Comparison of ENCODE assay signal across 11 mouse cellular contexts in genomic region chr8:74921882-74922518, GRCm38 (mm10). TPM values are rescaled to one million over a fixed set of nuclear protein-coding genes. Genes with fewer than 3 reads are reported as not detected.
DNase-seq lines count a peak whose midpoint lies in the region; ATAC-seq and TF ChIP-seq lines count a peak whose summit lies in the region.
"Had no signal": no experiment of that assay in that cellular context is flagged by ENCODE, and none has a peak within 500 bp of the region (broad histone marks: within the 10 kb centered on the region; RNA-seq: fewer than 3 reads in every experiment).

No protein-coding gene starts in this region.

- ATAC-seq in forebrain, embryonic 13.5 days, result peak; percentile 33; the same call in 1 of the 2 replicates
- no peak for ATAC-seq in forebrain, embryonic 12.5 days (ENCODE audit: low FRiP score)
- ATAC-seq in neural tube, embryonic 14.5 days (ENCODE audit: low read depth), result peak; percentile 74
- ATAC-seq in stomach, embryonic 16.5 days (ENCODE audit: insufficient read depth, low FRiP score), result peak; percentile 23; the same call in 1 of the 2 replicates
- no peak for ATAC-seq in liver, embryonic 12.5 days
- ATAC-seq in heart, embryonic 12.5 days (ENCODE audit: insufficient number of reproducible peaks, low FRiP score), result no peak

- WGBS in forebrain, embryonic 13.5 days, result 86% methylated on average over 4 of the region's 4 CpGs
- WGBS in forebrain, embryonic 12.5 days, result 86% methylated on average over 4 of the region's 4 CpGs
- 74% methylated on average over 4 of the region's 4 CpGs for WGBS in neural tube, embryonic 14.5 days
- 63% methylated on average over 4 of the region's 4 CpGs for WGBS in stomach, embryonic 16.5 days
- WGBS in liver, embryonic 12.5 days (ENCODE audit: insufficient replicate concordance), result 55% methylated on average over 4 of the region's 4 CpGs
- WGBS in heart, embryonic 12.5 days, result 73% methylated on average over 4 of the region's 4 CpGs

- no peaks in the 10 kb centered on the region for H3K4me1 ChIP-seq in forebrain, embryonic 13.5 days
- no peaks in the 10 kb centered on the region for H3K4me1 ChIP-seq in forebrain, embryonic 12.5 days
- no peaks in the 10 kb centered on the region for H3K4me1 ChIP-seq in neural tube, embryonic 14.5 days (ENCODE audit: control insufficient read depth, insufficient read depth, low read length)
- no peaks in the 10 kb centered on the region for H3K4me1 ChIP-seq in stomach, embryonic 16.5 days (ENCODE audit: control insufficient read depth, insufficient read depth, low read length)
- H3K4me1 ChIP-seq in liver, embryonic 12.5 days, result no peaks in the 10 kb centered on the region
- 0 out of 2 replicates have a peak, but pooled peaks cover 7% of the 10 kb centered on the region for H3K4me1 ChIP-seq in heart, embryonic 12.5 days (replicated peaks)
- H3K4me1 ChIP-seq: embryonic facial prominence, embryonic 12.5 days; heart, embryonic 15.5 days had no signal

- H3K36me3 ChIP-seq in forebrain, embryonic 13.5 days (ENCODE audit: poor library complexity, severe bottlenecking), result no peaks in the 10 kb centered on the region
- no peaks in the 10 kb centered on the region for H3K36me3 ChIP-seq in forebrain, embryonic 12.5 days (replicated peaks)
- H3K36me3 ChIP-seq in neural tube, embryonic 14.5 days (ENCODE audit: control insufficient read depth, insufficient read depth, low read length), result no peaks in the 10 kb centered on the region
- H3K36me3 ChIP-seq in stomach, embryonic 16.5 days (ENCODE audit: control insufficient read depth, insufficient read depth, low read length), result no peaks in the 10 kb centered on the region
- no peaks in the 10 kb centered on the region for H3K36me3 ChIP-seq in liver, embryonic 12.5 days
- H3K36me3 ChIP-seq in heart, embryonic 12.5 days, result no peaks in the 10 kb centered on the region
- H3K36me3 ChIP-seq: embryonic facial prominence, embryonic 12.5 days; heart, embryonic 15.5 days had no signal

- H3K4me2 ChIP-seq in forebrain, embryonic 13.5 days, result no peak overlapping the region
- no peak overlapping the region for H3K4me2 ChIP-seq in forebrain, embryonic 12.5 days
- H3K4me2 ChIP-seq in neural tube, embryonic 14.5 days (ENCODE audit: low read depth, low read length), result no peak overlapping the region
- H3K4me2 ChIP-seq in stomach, embryonic 16.5 days (ENCODE audit: low read depth, low read length), result no peak overlapping the region
- H3K4me2 ChIP-seq in liver, embryonic 12.5 days, result no peak overlapping the region
- no peak overlapping the region for H3K4me2 ChIP-seq in heart, embryonic 12.5 days
- H3K4me2 ChIP-seq: embryonic facial prominence, embryonic 12.5 days; heart, embryonic 15.5 days had no signal

- no peak overlapping the region for H3K4me3 ChIP-seq in forebrain, embryonic 13.5 days
- H3K4me3 ChIP-seq in forebrain, embryonic 12.5 days (replicated peaks), result no peak overlapping the region
- H3K4me3 ChIP-seq in neural tube, embryonic 14.5 days (ENCODE audit: low read depth, low read length), result no peak overlapping the region
- H3K4me3 ChIP-seq in layer of hippocampus, adult 2 months, result no peak overlapping the region
- no peak overlapping the region for H3K4me3 ChIP-seq in stomach, embryonic 16.5 days (replicated peaks; ENCODE audit: low read length)
- no peak overlapping the region for H3K4me3 ChIP-seq in liver, embryonic 12.5 days
- H3K4me3 ChIP-seq in heart, embryonic 12.5 days, result no peak overlapping the region
- H3K4me3 ChIP-seq: embryonic facial prominence, embryonic 12.5 days; heart, embryonic 15.5 days; myocyte had no signal

- peak; percentile 84 for TF ChIP-seq CTCF in layer of hippocampus, adult 2 months (conservative IDR thresholded peaks at IDR 0.05)

- no peak for DNase-seq in neural tube, embryonic 10.5 days (ENCODE audit: extremely low spot score, low spot score)
- peak; percentile 63 to 68 for DNase-seq in layer of hippocampus, adult 2 months (ENCODE audit: low spot score in 2 of 2)

- no peaks in the 10 kb centered on the region for H3K27me3 ChIP-seq in forebrain, embryonic 13.5 days
- H3K27me3 ChIP-seq in forebrain, embryonic 12.5 days, result no peaks in the 10 kb centered on the region
- no peaks in the 10 kb centered on the region for H3K27me3 ChIP-seq in neural tube, embryonic 14.5 days (ENCODE audit: control insufficient read depth, insufficient read depth, low read length)
- H3K27me3 ChIP-seq in stomach, embryonic 16.5 days (ENCODE audit: control insufficient read depth, insufficient read depth, low read length), result no peaks in the 10 kb centered on the region
- H3K27me3 ChIP-seq in liver, embryonic 12.5 days (replicated peaks), result no peaks in the 10 kb centered on the region
- no peaks in the 10 kb centered on the region for H3K27me3 ChIP-seq in heart, embryonic 12.5 days (replicated peaks)
- H3K27me3 ChIP-seq: embryonic facial prominence, embryonic 12.5 days; heart, embryonic 15.5 days had no signal

- no peaks in the 10 kb centered on the region for H3K9me3 ChIP-seq in forebrain, embryonic 13.5 days (replicated peaks)
- no peaks in the 10 kb centered on the region for H3K9me3 ChIP-seq in forebrain, embryonic 12.5 days
- no peaks in the 10 kb centered on the region for H3K9me3 ChIP-seq in neural tube, embryonic 14.5 days (ENCODE audit: control insufficient read depth, low read length)
- H3K9me3 ChIP-seq in stomach, embryonic 16.5 days (replicated peaks; ENCODE audit: control insufficient read depth, low read length), result no peaks in the 10 kb centered on the region
- H3K9me3 ChIP-seq in liver, embryonic 12.5 days (replicated peaks), result no peaks in the 10 kb centered on the region
- no peaks in the 10 kb centered on the region for H3K9me3 ChIP-seq in heart, embryonic 12.5 days (replicated peaks)
- H3K9me3 ChIP-seq: embryonic facial prominence, embryonic 12.5 days; heart, embryonic 15.5 days had no signal

- H3K27ac ChIP-seq in forebrain, embryonic 13.5 days, result no peak overlapping the region
- no peak overlapping the region for H3K27ac ChIP-seq in forebrain, embryonic 12.5 days
- no peak overlapping the region for H3K27ac ChIP-seq in neural tube, embryonic 14.5 days (ENCODE audit: low read depth, low read length)
- peak overlapping the region; percentile 61; the same call in 1 of the 2 replicates for H3K27ac ChIP-seq in layer of hippocampus, adult 2 months
- no peak overlapping the region for H3K27ac ChIP-seq in stomach, embryonic 16.5 days (ENCODE audit: low read length)
- H3K27ac ChIP-seq in liver, embryonic 12.5 days, result no peak overlapping the region
- no peak overlapping the region for H3K27ac ChIP-seq in heart, embryonic 12.5 days (ENCODE audit: poor library complexity, severe bottlenecking)
- H3K27ac ChIP-seq: embryonic facial prominence, embryonic 12.5 days; heart, embryonic 15.5 days had no signal

- H3K9ac ChIP-seq in forebrain, embryonic 13.5 days, result no peak overlapping the region
- no peak overlapping the region for H3K9ac ChIP-seq in forebrain, embryonic 12.5 days
- H3K9ac ChIP-seq in neural tube, embryonic 14.5 days (replicated peaks; ENCODE audit: low read depth, low read length), result no peak overlapping the region
- no peak overlapping the region for H3K9ac ChIP-seq in stomach, embryonic 16.5 days (ENCODE audit: low read length)
- H3K9ac ChIP-seq in liver, embryonic 12.5 days, result no peak overlapping the region
- no peak overlapping the region for H3K9ac ChIP-seq in heart, embryonic 12.5 days
- H3K9ac ChIP-seq: embryonic facial prominence, embryonic 12.5 days; heart, embryonic 15.5 days had no signal

RNA-seq across cellular contexts. Expression of gene Isx, which starts 49.0 kb away (rescaled TPM):
- polyA plus RNA-seq in forebrain, embryonic 13.5 days (2015; fragmentation: Nextera tagmentation; extraction: Ambion mirVana), result not detected in 2 replicates
- polyA plus RNA-seq in forebrain, embryonic 12.5 days (2016; fragmentation: Nextera tagmentation; extraction: Ambion mirVana), result not detected in 2 replicates
- not detected in 2 replicates for polyA plus RNA-seq in neural tube, embryonic 14.5 days (2014; fragmentation: Nextera tagmentation; extraction: Ambion mirVana)
- not detected for total RNA-seq in layer of hippocampus, adult 2 months (2021)
- 8.7 and 8.8 TPM in 2 replicates for polyA plus RNA-seq in stomach, embryonic 16.5 days (2015; fragmentation: Nextera tagmentation; extraction: Ambion mirVana)
- polyA plus RNA-seq in liver, embryonic 12.5 days (2016; fragmentation: Nextera tagmentation; extraction: Ambion mirVana), result 0.11 TPM in 1 of 2 replicates, not detected in the other
- polyA plus RNA-seq in heart, embryonic 12.5 days (2016; fragmentation: Nextera tagmentation; extraction: Ambion mirVana), result not detected in 2 replicates
- polyA plus RNA-seq: embryonic facial prominence, embryonic 12.5 days had no signal

Comparison
In these comparisons a context has a peak if more than half of its experiments do, and no peak if none do; other contexts are left out.
1. ATAC-seq: peak in forebrain, embryonic 13.5 days (single experiment), neural tube, embryonic 14.5 days (single experiment) and stomach, embryonic 16.5 days (single experiment); none in forebrain, embryonic 12.5 days (single experiment), liver, embryonic 12.5 days (single experiment) and heart, embryonic 12.5 days (single experiment).